Mouse (Mus musculus): ENCODE results near the gene Fam3b. TPM values are rescaled to one million over a fixed set of nuclear protein-coding genes. Genes with fewer than 3 reads are reported as not detected.

The Fam3b gene
- polyA plus RNA-seq (2015; fragmentation: Nextera tagmentation; extraction: Ambion mirVana) = not detected in 2 replicates

DNA sequence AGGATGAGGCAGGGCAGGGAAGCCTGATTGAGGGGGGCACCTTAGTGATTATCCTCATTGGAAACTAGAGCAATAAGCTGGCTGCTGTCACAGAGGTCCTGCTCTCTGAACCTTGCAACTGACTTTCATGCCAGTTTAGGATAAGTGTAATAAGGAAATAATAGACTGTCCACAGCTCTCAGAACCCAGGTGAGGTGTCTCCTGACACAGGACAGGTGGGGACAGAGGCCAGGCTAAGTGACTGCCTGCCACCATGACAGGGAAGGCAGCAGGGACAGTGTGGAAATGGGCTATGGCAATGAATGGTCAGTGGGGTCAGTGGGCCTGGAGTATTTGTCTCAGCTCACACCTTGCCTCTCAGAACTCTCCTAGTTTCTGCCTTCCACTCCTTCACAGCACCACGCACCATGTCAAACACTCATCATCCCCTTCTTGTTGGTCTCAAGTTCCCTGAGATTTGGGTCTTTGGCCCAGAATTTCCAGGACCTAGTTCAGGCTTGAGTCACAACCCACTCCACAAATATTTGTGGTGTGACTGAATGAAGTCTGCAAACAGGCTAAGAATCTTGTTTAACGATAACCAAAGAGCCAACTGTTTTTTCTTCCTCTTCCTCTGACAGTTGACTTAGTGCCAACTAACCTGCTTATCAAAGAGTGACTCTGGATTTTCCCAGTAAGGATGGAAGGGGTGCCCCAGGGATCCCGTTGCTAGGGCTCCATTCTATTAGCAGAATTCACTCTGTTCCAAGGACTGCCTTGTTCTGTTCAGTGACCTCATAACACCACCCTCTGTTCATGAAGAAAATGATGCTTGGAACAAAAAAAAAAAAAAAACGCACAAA is at the start of gene Fam3b:
Gene Fam3b (minus strand): TSS at position 718 of the 842 bp plus-strand sequence.

DNA sequence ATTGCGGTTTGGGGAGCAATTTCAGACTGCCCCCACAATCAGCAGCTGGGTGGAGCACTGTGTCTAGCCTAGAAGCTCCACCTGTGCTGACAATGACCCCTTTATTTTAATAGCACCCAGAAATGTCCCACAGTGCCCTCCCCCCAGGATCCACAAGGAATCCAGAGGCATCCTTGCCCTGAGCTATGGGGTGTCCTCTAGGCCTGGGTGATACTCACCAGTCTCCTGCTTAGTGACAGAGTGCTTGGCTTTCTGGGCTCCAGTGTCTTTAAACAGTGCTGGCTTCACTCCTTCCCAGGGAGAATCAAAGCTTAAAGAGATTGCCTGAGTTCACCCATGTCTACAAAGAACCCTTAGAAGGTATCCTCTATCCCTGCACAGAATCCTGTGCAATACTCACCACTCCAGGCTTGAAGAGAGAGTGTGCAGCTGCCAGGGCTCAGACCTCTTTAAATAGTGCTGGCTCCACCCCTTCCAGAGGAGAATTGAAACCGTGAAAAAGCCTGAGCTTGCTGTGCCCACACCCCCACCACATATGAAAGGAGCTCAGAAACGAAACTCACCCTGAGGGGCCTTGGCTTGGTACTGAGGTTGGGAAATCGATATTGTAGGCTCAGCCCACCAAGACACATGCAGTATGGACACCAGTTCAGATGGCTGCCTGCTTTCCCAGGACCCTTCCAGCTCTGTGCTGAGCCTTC is 52.0 kb downstream of the Fam3b start, which contains the start of gene Mx1:
Gene Mx1 (minus strand): TSS at position 427 of the 701 bp plus-strand sequence.

Other genes starting within 250 kb of the Fam3b start
- gene Bace2, start 158.1 kb downstream of the Fam3b start, polyA plus RNA-seq (2015; fragmentation: Nextera tagmentation; extraction: Ambion mirVana) = 6.4 and 6.8 TPM in 2 replicates
- gene Mx1, start 51.9 kb downstream of the Fam3b start, polyA plus RNA-seq (2015; fragmentation: Nextera tagmentation; extraction: Ambion mirVana) = 0.10 and 0.21 TPM in 2 replicates
- not detected in 2 replicates for gene Tmprss2, start 96.4 kb upstream of the Fam3b start, polyA plus RNA-seq (2015; fragmentation: Nextera tagmentation; extraction: Ambion mirVana)
- gene Ripk4, start 249.0 kb upstream of the Fam3b start, polyA plus RNA-seq (2015; fragmentation: Nextera tagmentation; extraction: Ambion mirVana) = 0.22 TPM in 1 of 2 replicates, not detected in the other